Mouse (Mus musculus): ENCODE results near the gene Idh1. TPM values are rescaled to one million over a fixed set of nuclear protein-coding genes. Genes with fewer than 3 reads are reported as not detected.

Idh1 gene
- total and polyA plus RNA-seq, 3 experiments = 19.3 to 26.7 TPM; not detected in 1

- no peak for TF ChIP-seq MAFK (IDR thresholded peaks at IDR 0.05; ENCODE audit: borderline replicate concordance, low read depth, low read length)
- peak; percentile 49 for TF ChIP-seq SMC3 (IDR thresholded peaks at IDR 0.05; ENCODE audit: low read depth, low read length)
- TF ChIP-seq ZMIZ1 (IDR thresholded peaks at IDR 0.05; ENCODE audit: low read depth, low read length) = peak; percentile 76
- peak; percentile 64 for TF ChIP-seq RAD21 (IDR thresholded peaks at IDR 0.05; ENCODE audit: low read depth, low read length)
- peak; percentile 65 for TF ChIP-seq SIN3A (IDR thresholded peaks at IDR 0.05; ENCODE audit: low read length)
- TF ChIP-seq CHD1 (IDR thresholded peaks at IDR 0.05; ENCODE audit: low read depth, low read length) = no peak
- TF ChIP-seq MYC (IDR thresholded peaks at IDR 0.05; ENCODE audit: low read depth, low read length) = no peak
- peak; percentile 56; the same call in 1 of the 2 replicates for TF ChIP-seq MAX (IDR thresholded peaks at IDR 0.05; ENCODE audit: low read length)
- peak; percentile 52 to 76 (median 74); a peak in 5 of 6 replicates for TF ChIP-seq CTCF (IDR thresholded peaks at IDR 0.05 in 2 of 3, conservative IDR thresholded peaks at IDR 0.05 in 1 of 3; ENCODE audit: control insufficient read depth in 1 of 3, insufficient read depth in 1 of 3, low read depth in 2 of 3, low read length in 3 of 3, poor library complexity in 1 of 3, severe bottlenecking in 1 of 3)
- TF ChIP-seq E2F4 (IDR thresholded peaks at IDR 0.05; ENCODE audit: borderline replicate concordance, low read depth, low read length) = no peak
- no peak for TF ChIP-seq GABPA (IDR thresholded peaks at IDR 0.05; ENCODE audit: low read depth, low read length)
- TF ChIP-seq TAL1 (IDR thresholded peaks at IDR 0.05; ENCODE audit: low read length) = no peak
- no peak for TF ChIP-seq USF1 (IDR thresholded peaks at IDR 0.05; ENCODE audit: low read depth, low read length)
- no peak for TF ChIP-seq POLR2AphosphoS2 (IDR thresholded peaks at IDR 0.05; ENCODE audit: low read length)
- TF ChIP-seq BHLHE40 (IDR thresholded peaks at IDR 0.05; ENCODE audit: borderline replicate concordance, low read depth, low read length) = 0 out of 2 replicates have a peak, but pooled peaks have one; percentile 24
- TF ChIP-seq ZNF384 (IDR thresholded peaks at IDR 0.05; ENCODE audit: low read depth, low read length) = no peak
- TF ChIP-seq MAZ (IDR thresholded peaks at IDR 0.05; ENCODE audit: low read depth, low read length) = no peak
- TF ChIP-seq MXI1 (IDR thresholded peaks at IDR 0.05; ENCODE audit: low read depth, low read length) = no peak; the same call in none of the 2 replicates
Measured at GRCm38 (mm10) chr1:65178902-65179432, 7.3 kb downstream of the Idh1 start (continued).

- Histone ChIP-seq H3K4me3 (ENCODE audit: control insufficient read depth in 1 of 2, insufficient read depth in 1 of 2, low read depth in 2 of 2, low read length in 2 of 2) (peak overlapping the region; percentile 78 to 87), H3K36me3 (ENCODE audit: control insufficient read depth in 1 of 2, insufficient read depth in 2 of 2, low read length in 2 of 2) (peaks cover 0 to 28% of the 10 kb centered on the region in 2 experiments; a peak in 2 of 4 replicates), H3K9ac (ENCODE audit: control insufficient read depth, low read depth, low read length, poor library complexity, severe bottlenecking) (peak overlapping the region; percentile 81), H3K27me3 (ENCODE audit: control insufficient read depth in 1 of 2, insufficient read depth in 2 of 2, low read length in 2 of 2) (no peaks in the 10 kb centered on the region), H3K4me1 (ENCODE audit: control insufficient read depth in 1 of 2, insufficient read depth in 2 of 2, low read length in 2 of 2) (peaks cover 8 to 9% of the 10 kb centered on the region in 2 experiments), H3K9me3 (replicated peaks; ENCODE audit: insufficient read depth, low read length) (no peaks in the 10 kb centered on the region), H3K79me2 (ENCODE audit: control insufficient read depth, insufficient read depth, low read length, poor library complexity) (no peaks in the 10 kb centered on the region; the same call in 1 of the 2 replicates), H3K27ac (ENCODE audit: control insufficient read depth, low read depth, low read length) (peak overlapping the region; percentile 89)
- DNase-seq (ENCODE audit: low read depth, low spot score) = peak; percentile 96
- no peak for TF ChIP-seq GATA1 (IDR thresholded peaks at IDR 0.05; ENCODE audit: low read depth, low read length)
- no peak for TF ChIP-seq HCFC1 (IDR thresholded peaks at IDR 0.05; ENCODE audit: low read depth, low read length)
- TF ChIP-seq MEF2A (IDR thresholded peaks at IDR 0.05; ENCODE audit: extremely low read depth, insufficient replicate concordance, low read depth, low read length, poor library complexity, severe bottlenecking) = no peak
- no peak for TF ChIP-seq NRF1 (IDR thresholded peaks at IDR 0.05; ENCODE audit: insufficient read depth, low read depth, low read length, poor library complexity, severe bottlenecking)
- no peak for TF ChIP-seq KAT2A (conservative IDR thresholded peaks at IDR 0.05; ENCODE audit: low read depth, low read length)
- TF ChIP-seq RCOR1 (IDR thresholded peaks at IDR 0.05; ENCODE audit: low read depth, low read length) = no peak
- TF ChIP-seq SIN3A (IDR thresholded peaks at IDR 0.05; ENCODE audit: low read length) = peak; percentile 51
- peak; percentile 69; the same call in 1 of the 2 replicates for TF ChIP-seq MXI1 (IDR thresholded peaks at IDR 0.05; ENCODE audit: low read depth, low read length)
- TF ChIP-seq TCF12 (IDR thresholded peaks at IDR 0.05; ENCODE audit: low read depth, low read length) = peak; percentile 36; the same call in 1 of the 2 replicates
- TF ChIP-seq USF2 (IDR thresholded peaks at IDR 0.05; ENCODE audit: borderline replicate concordance in 1 of 2, insufficient read depth in 1 of 2, low read depth in 1 of 2, low read length in 2 of 2) = no peak
- TF ChIP-seq MAX (IDR thresholded peaks at IDR 0.05; ENCODE audit: low read length) = peak; percentile 64
- TF ChIP-seq BHLHE40 (IDR thresholded peaks at IDR 0.05; ENCODE audit: borderline replicate concordance, low read depth, low read length) = 0 out of 2 replicates have a peak, but pooled peaks have one; percentile 33
- TF ChIP-seq JUND (IDR thresholded peaks at IDR 0.05; ENCODE audit: low read depth, low read length) = no peak
- no peak for TF ChIP-seq ETS1 (IDR thresholded peaks at IDR 0.05; ENCODE audit: low read depth, low read length)
- TF ChIP-seq MYC (IDR thresholded peaks at IDR 0.05; ENCODE audit: low read depth, low read length) = no peak
- peak; percentile 30; the same call in 1 of the 2 replicates for TF ChIP-seq SMC3 (IDR thresholded peaks at IDR 0.05; ENCODE audit: low read depth, low read length)
- no peak for TF ChIP-seq NELFE (IDR thresholded peaks at IDR 0.05; ENCODE audit: low read depth, low read length)
- TF ChIP-seq CTCF (IDR thresholded peaks at IDR 0.05 in 2 of 3, conservative IDR thresholded peaks at IDR 0.05 in 1 of 3; ENCODE audit: control insufficient read depth in 1 of 3, insufficient read depth in 1 of 3, low read depth in 2 of 3, low read length in 3 of 3, poor library complexity in 1 of 3, severe bottlenecking in 1 of 3) = peak in 2 of 3 experiments; percentile 60 to 67; a peak in 5 of 6 replicates
- TF ChIP-seq POLR2AphosphoS2 (IDR thresholded peaks at IDR 0.05; ENCODE audit: low read length) = no peak
- TF ChIP-seq ZMIZ1 (IDR thresholded peaks at IDR 0.05; ENCODE audit: low read depth, low read length) = no peak; the same call in 1 of the 2 replicates
- 0 out of 2 replicates have a peak, but pooled peaks have one; percentile 4 for TF ChIP-seq CHD1 (IDR thresholded peaks at IDR 0.05; ENCODE audit: low read depth, low read length)
Measured at GRCm38 (mm10) chr1:65178126-65178901, 8.0 kb downstream of the Idh1 start.
